Mouse (Mus musculus) bone marrow macrophage, adult 2 months (primary cell): ENCODE results near the gene Hrk.

ENCODE experiments used
- CTCF ChIP-seq: IDR thresholded peaks from 2 replicates; pipeline ENCODE4 v1.5.1; 2012; ENCODE audit warnings: low read depth, mild to moderate bottlenecking, low read length, moderate library complexity
- POLR2A ChIP-seq: IDR thresholded peaks from 2 replicates; pipeline ENCODE4 v1.6.1; 2012; ENCODE audit warnings: mild to moderate bottlenecking, low read depth, low read length, borderline replicate concordance

DNA sequence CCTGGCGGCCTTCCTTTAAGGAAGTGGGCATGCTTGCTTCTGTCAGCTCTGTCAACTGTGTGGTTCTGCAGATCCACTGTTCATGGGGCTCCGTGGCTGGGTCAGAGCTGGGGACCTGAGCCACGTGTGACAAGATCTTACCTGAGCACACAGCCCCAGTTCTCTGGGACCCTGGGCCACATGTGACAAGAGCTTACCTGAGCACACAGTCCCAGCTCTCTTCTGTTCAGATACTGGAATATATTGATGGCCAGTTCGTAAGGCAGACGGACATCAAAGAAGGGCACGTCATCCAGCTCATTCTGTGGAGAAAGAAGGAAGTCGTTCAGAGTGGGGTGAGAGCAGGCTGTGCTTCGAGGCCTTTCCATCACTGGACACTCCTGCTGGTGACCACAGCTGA lies 22.0 kb upstream of the Hrk start:
- TF ChIP-seq POLR2A (no peak), CTCF (no peak)
